Mouse (Mus musculus): ENCODE results near the gene Ephb4.

Ephb4 gene

GRCm38 (mm10) chr5:137349384-137350204, at the start of gene Ephb4:
Ephb4 (plus strand) TSS chr5:137350109.
- peak; percentile 99 for DNase-seq

GRCm38 (mm10) chr5:137301253-137301652, 48.7 kb upstream of the Ephb4 start:
- DNase-seq = peak; percentile 64

GRCm38 (mm10) chr5:137303609-137304008, 46.3 kb upstream of the Ephb4 start:
- no peak for DNase-seq

GRCm38 (mm10) chr5:137304165-137304564, 45.7 kb upstream of the Ephb4 start:
- no peak for DNase-seq

- no peak for DNase-seq
Measured at GRCm38 (mm10) chr5:137304816-137305215, 45.1 kb upstream of the Ephb4 start.

GRCm38 (mm10) chr5:137305822-137306221, 44.1 kb upstream of the Ephb4 start:
- DNase-seq = no peak

- no peak for DNase-seq
Measured at GRCm38 (mm10) chr5:137306439-137307005, 43.4 kb upstream of the Ephb4 start.

GRCm38 (mm10) chr5:137307071-137307912, 42.6 kb upstream of the Ephb4 start, which contains the start of gene Srrt:
Srrt (minus strand) TSS chr5:137307674.
- peak; percentile 95 for DNase-seq

GRCm38 (mm10) chr5:137308356-137308755, 41.6 kb upstream of the Ephb4 start:
- DNase-seq = no peak

- DNase-seq = no peak
Measured at GRCm38 (mm10) chr5:137313466-137314192, 36.3 kb upstream of the Ephb4 start.

GRCm38 (mm10) chr5:137314193-137315083, 35.5 kb upstream of the Ephb4 start, which contains the start of gene Trip6:
Trip6 (minus strand) TSS chr5:137314404.
- DNase-seq = peak; percentile 96

- peak; percentile 68 for DNase-seq
Measured at GRCm38 (mm10) chr5:137315084-137315903, 34.6 kb upstream of the Ephb4 start.

- no peak for DNase-seq
Measured at GRCm38 (mm10) chr5:137317361-137317760, 32.5 kb upstream of the Ephb4 start.

GRCm38 (mm10) chr5:137318570-137318969, 31.3 kb upstream of the Ephb4 start:
- no peak for DNase-seq

- no peak for DNase-seq
Measured at GRCm38 (mm10) chr5:137320996-137321395, 28.9 kb upstream of the Ephb4 start.

- no peak for DNase-seq
Measured at GRCm38 (mm10) chr5:137330910-137331309, 19.0 kb upstream of the Ephb4 start.

GRCm38 (mm10) chr5:137332857-137333511, 16.9 kb upstream of the Ephb4 start:
- no peak for DNase-seq

GRCm38 (mm10) chr5:137333512-137334174, 16.3 kb upstream of the Ephb4 start, which contains the start of gene Slc12a9:
Slc12a9 (minus strand) TSS chr5:137333597.
- DNase-seq = peak; percentile 98

GRCm38 (mm10) chr5:137334317-137334716, 15.6 kb upstream of the Ephb4 start:
- no peak for DNase-seq
